Mouse (Mus musculus) thymus, postnatal 36 days (tissue): ENCODE measurements around the gene Bud23.
A peak's percentile ranks its signal among the peaks of the same experiment; 100 is the strongest.
"Not testable (repeated sequence)": the region's sequence is repeated elsewhere in the genome, so short reads cannot be mapped to it uniquely, and the experiment has no call there.

Experiments
- DNase-seq, 2 experiments: peaks; one replicate each; pipeline ENCODE4 v3.0.0; 2022; ENCODE audit warnings: mixed read lengths in 2 of 2

Bud23 gene

GRCm38 (mm10) chr5:135070448-135070847, 5.7 kb upstream of the Bud23 start:
- no peak for DNase-seq

GRCm38 (mm10) chr5:135066008-135066407, 1.2 kb upstream of the Bud23 start:
- no peak for DNase-seq

GRCm38 (mm10) chr5:135064382-135064766, 385 bp downstream of the Bud23 start:
- DNase-seq = no peak

GRCm38 (mm10) chr5:135063629-135064381, 954 bp downstream of the Bud23 start, which contains the start of gene Dnajc30:
Gene Dnajc30 (plus strand): TSS chr5:135064202.
- peak; percentile 94 to 96 for DNase-seq

- no peak for DNase-seq
Observed at GRCm38 (mm10) chr5:135053356-135053755, 11.4 kb downstream of the Bud23 start.

- not testable (repeated sequence) for DNase-seq
Observed at GRCm38 (mm10) chr5:135049268-135049667, 15.5 kb downstream of the Bud23 start.

- DNase-seq = no peak
Observed at GRCm38 (mm10) chr5:135048539-135048938, 16.2 kb downstream of the Bud23 start.

GRCm38 (mm10) chr5:135044575-135044974, 20.2 kb downstream of the Bud23 start:
- DNase-seq = no peak

GRCm38 (mm10) chr5:135042105-135042788, 22.5 kb downstream of the Bud23 start:
- DNase-seq = no peak

- DNase-seq = no peak
Observed at GRCm38 (mm10) chr5:135040777-135041176, 24.0 kb downstream of the Bud23 start.

- no peak for DNase-seq
Observed at GRCm38 (mm10) chr5:135040059-135040458, 24.7 kb downstream of the Bud23 start.

- no peak for DNase-seq
Observed at GRCm38 (mm10) chr5:135039541-135039940, 25.2 kb downstream of the Bud23 start.

- DNase-seq = no peak
Observed at GRCm38 (mm10) chr5:135037946-135038345, 26.8 kb downstream of the Bud23 start.

- no peak for DNase-seq
Observed at GRCm38 (mm10) chr5:135035608-135036359, 29.0 kb downstream of the Bud23 start.

GRCm38 (mm10) chr5:135034593-135034992, 30.2 kb downstream of the Bud23 start:
- DNase-seq = no peak

GRCm38 (mm10) chr5:135032581-135032980, 32.2 kb downstream of the Bud23 start:
- no peak for DNase-seq

GRCm38 (mm10) chr5:135029007-135029854, 35.5 kb downstream of the Bud23 start:
- no peak for DNase-seq

GRCm38 (mm10) chr5:135025899-135026298, 38.9 kb downstream of the Bud23 start:
- no peak for DNase-seq

- DNase-seq = peak; percentile 31
Observed at GRCm38 (mm10) chr5:135024665-135025224, 40.0 kb downstream of the Bud23 start.

- DNase-seq = peak; percentile 91 to 93
Observed at GRCm38 (mm10) chr5:135023344-135024173, 41.2 kb downstream of the Bud23 start, which contains the start of gene Stx1a. Gene Stx1a (plus strand): TSS chr5:135023482.

GRCm38 (mm10) chr5:135021814-135022213, 42.9 kb downstream of the Bud23 start:
- no peak for DNase-seq
